Mouse (Mus musculus): ENCODE measurements around the gene Ankle1. TPM values are rescaled to one million over a fixed set of nuclear protein-coding genes. Genes with fewer than 3 reads are reported as not detected.

The Ankle1 gene
- total RNA-seq, 2 experiments from 2014 or later, result 0.79 to 1.2 TPM

- intact Hi-C loops (cut with DNase I), result no loop called here
Measured at GRCm38 (mm10) chr8:71380178-71381171, 25.3 kb upstream of the Ankle1 start.

GRCm38 (mm10) chr8:71381421-71381970, 24.3 kb upstream of the Ankle1 start, which contains the start of gene Nr2f6:
Gene Nr2f6, minus strand, starts transcription at chr8:71381960.
- intact Hi-C loops (cut with DNase I), result no loop called here
- DNase-seq (ENCODE audit: extremely low spot score in 1 of 2, low spot score in 2 of 2), result peak in 1 of 2 experiments; percentile 85

More at GRCm38 (mm10) chr8:71380178-71381171, 25.3 kb upstream of the Ankle1 start:
- peak in 1 of 2 experiments; percentile 53 for DNase-seq (ENCODE audit: extremely low spot score in 1 of 2, low spot score in 2 of 2)

- peak; percentile 67 to 92 for DNase-seq (ENCODE audit: extremely low spot score in 1 of 2, low spot score in 2 of 2)
- intact Hi-C loops (cut with DNase I), result no loop called here
Measured at GRCm38 (mm10) chr8:71381971-71382961, 23.5 kb upstream of the Ankle1 start.

- DNase-seq (ENCODE audit: extremely low spot score in 1 of 2, low spot score in 2 of 2), result peak in 1 of 2 experiments; percentile 43
- intact Hi-C loops (cut with DNase I), result no loop called here
Measured at GRCm38 (mm10) chr8:71383396-71383795, 22.4 kb upstream of the Ankle1 start.

- intact Hi-C loops (cut with DNase I), result no loop called here
- peak in 1 of 2 experiments; percentile 22 for DNase-seq (ENCODE audit: extremely low spot score in 1 of 2, low spot score in 2 of 2)
Measured at GRCm38 (mm10) chr8:71383860-71384259, 21.9 kb upstream of the Ankle1 start.

GRCm38 (mm10) chr8:71385212-71385835, 20.5 kb upstream of the Ankle1 start:
- intact Hi-C loops (cut with DNase I), result no loop called here
- DNase-seq (ENCODE audit: extremely low spot score in 1 of 2, low spot score in 2 of 2), result peak in 1 of 2 experiments; percentile 34

GRCm38 (mm10) chr8:71388267-71388666, 17.5 kb upstream of the Ankle1 start:
- intact Hi-C loops (cut with DNase I), result no loop called here

GRCm38 (mm10) chr8:71391696-71392095, 14.1 kb upstream of the Ankle1 start:
- no peak for DNase-seq (ENCODE audit: extremely low spot score in 1 of 2, low spot score in 2 of 2)
- intact Hi-C loops (cut with DNase I), result no loop called here

More at GRCm38 (mm10) chr8:71388267-71388666, 17.5 kb upstream of the Ankle1 start:
- DNase-seq (ENCODE audit: extremely low spot score in 1 of 2, low spot score in 2 of 2), result no peak

- intact Hi-C loops (cut with DNase I), result no loop called here
- no peak for DNase-seq (ENCODE audit: extremely low spot score in 1 of 2, low spot score in 2 of 2)
Measured at GRCm38 (mm10) chr8:71392391-71392790, 13.4 kb upstream of the Ankle1 start.

GRCm38 (mm10) chr8:71392871-71393270, 12.9 kb upstream of the Ankle1 start:
- intact Hi-C loops (cut with DNase I), result no loop called here
- DNase-seq (ENCODE audit: extremely low spot score in 1 of 2, low spot score in 2 of 2), result peak in 1 of 2 experiments; percentile 70

- intact Hi-C loops (cut with DNase I), result no loop called here
- no peak for DNase-seq (ENCODE audit: extremely low spot score in 1 of 2, low spot score in 2 of 2)
Measured at GRCm38 (mm10) chr8:71394481-71394880, 11.3 kb upstream of the Ankle1 start.

GRCm38 (mm10) chr8:71395071-71395470, 10.7 kb upstream of the Ankle1 start:
- intact Hi-C loops (cut with DNase I), result no loop called here

GRCm38 (mm10) chr8:71395629-71396028, 10.2 kb upstream of the Ankle1 start, which contains the start of gene Ushbp1:
Gene Ushbp1, minus strand, starts transcription at chr8:71395802.
- intact Hi-C loops (cut with DNase I), result no loop called here
- peak in 1 of 2 experiments; percentile 64 for DNase-seq (ENCODE audit: extremely low spot score in 1 of 2, low spot score in 2 of 2)

More at GRCm38 (mm10) chr8:71395071-71395470, 10.7 kb upstream of the Ankle1 start:
- peak in 1 of 2 experiments; percentile 20 for DNase-seq (ENCODE audit: extremely low spot score in 1 of 2, low spot score in 2 of 2)

- intact Hi-C loops (cut with DNase I), result no loop called here
Measured at GRCm38 (mm10) chr8:71396639-71397305, 9.0 kb upstream of the Ankle1 start, which contains the start of gene Babam1. Gene Babam1, plus strand, starts transcription at chr8:71396861.

GRCm38 (mm10) chr8:71397701-71398100, 8.1 kb upstream of the Ankle1 start:
- DNase-seq (ENCODE audit: extremely low spot score in 1 of 2, low spot score in 2 of 2), result peak in 1 of 2 experiments; percentile 30
- intact Hi-C loops (cut with DNase I), result no loop called here

More at GRCm38 (mm10) chr8:71396639-71397305, 9.0 kb upstream of the Ankle1 start, which contains the start of gene Babam1:
- peak; percentile 95 to 96 for DNase-seq (ENCODE audit: extremely low spot score in 1 of 2, low spot score in 2 of 2)

- DNase-seq (ENCODE audit: extremely low spot score in 1 of 2, low spot score in 2 of 2), result no peak
- intact Hi-C loops (cut with DNase I), result no loop called here
Measured at GRCm38 (mm10) chr8:71400826-71401225, 5.0 kb upstream of the Ankle1 start.

GRCm38 (mm10) chr8:71401454-71401853, 4.4 kb upstream of the Ankle1 start:
- no peak for DNase-seq (ENCODE audit: extremely low spot score in 1 of 2, low spot score in 2 of 2)

More at GRCm38 (mm10) chr8:71401454-71401853, 4.4 kb upstream of the Ankle1 start:
- intact Hi-C loops (cut with DNase I), result no loop called here

Data from left cerebral cortex, postnatal 10 days (tissue).